Mouse (Mus musculus) brain, adult 2 months (tissue): ENCODE data around the gene Sgsh.
A peak's percentile ranks its signal among the peaks of the same experiment; 100 is the strongest.

ENCODE experiments used
- DNase-seq: peaks from one replicate; pipeline ENCODE4 v3.0.0; 2011; ENCODE audit warnings: low read depth, low spot score

The Sgsh gene

GRCm38 (mm10) chr11:119377326-119377725 is 22.0 kb upstream of the Sgsh start:
- no peak for DNase-seq

GRCm38 (mm10) chr11:119375425-119375824 is 20.1 kb upstream of the Sgsh start:
- no peak for DNase-seq

GRCm38 (mm10) chr11:119363534-119364145 is 8.3 kb upstream of the Sgsh start:
- DNase-seq: peak; percentile 77

GRCm38 (mm10) chr11:119362769-119363533 is 7.6 kb upstream of the Sgsh start:
- peak; percentile 24 for DNase-seq

GRCm38 (mm10) chr11:119359089-119359488 is 3.8 kb upstream of the Sgsh start:
- no peak for DNase-seq

GRCm38 (mm10) chr11:119354798-119355442 is 416 bp downstream of the Sgsh start:
- DNase-seq: peak; percentile 35

- DNase-seq: peak; percentile 52
Observed at GRCm38 (mm10) chr11:119353946-119354345, 1.4 kb downstream of the Sgsh start.

GRCm38 (mm10) chr11:119352113-119352512 is 3.2 kb downstream of the Sgsh start:
- no peak for DNase-seq

GRCm38 (mm10) chr11:119347125-119347524 is 8.2 kb downstream of the Sgsh start:
- no peak for DNase-seq

- DNase-seq: peak; percentile 23
Observed at GRCm38 (mm10) chr11:119344865-119345264, 10.5 kb downstream of the Sgsh start.

- no peak for DNase-seq
Observed at GRCm38 (mm10) chr11:119344178-119344577, 11.2 kb downstream of the Sgsh start.

- peak; percentile 95 for DNase-seq
Observed at GRCm38 (mm10) chr11:119339637-119340036, 15.7 kb downstream of the Sgsh start.

GRCm38 (mm10) chr11:119339179-119339578 is 16.2 kb downstream of the Sgsh start:
- DNase-seq: no peak

GRCm38 (mm10) chr11:119338271-119339059 is 16.9 kb downstream of the Sgsh start:
- peak; percentile 31 for DNase-seq

- DNase-seq: no peak
Observed at GRCm38 (mm10) chr11:119331970-119332369, 23.4 kb downstream of the Sgsh start.

GRCm38 (mm10) chr11:119330592-119330991 is 24.7 kb downstream of the Sgsh start:
- peak; percentile 64 for DNase-seq

- no peak for DNase-seq
Observed at GRCm38 (mm10) chr11:119325068-119325467, 30.3 kb downstream of the Sgsh start.

- DNase-seq: no peak
Observed at GRCm38 (mm10) chr11:119322521-119322920, 32.8 kb downstream of the Sgsh start.

- no peak for DNase-seq
Observed at GRCm38 (mm10) chr11:119316720-119317119, 38.6 kb downstream of the Sgsh start.

GRCm38 (mm10) chr11:119314252-119314936 is 40.9 kb downstream of the Sgsh start:
- no peak for DNase-seq

- no peak for DNase-seq
Observed at GRCm38 (mm10) chr11:119310621-119311020, 44.7 kb downstream of the Sgsh start.
